Mouse (Mus musculus) heart, adult 9 months (tissue): Measurements from ENCODE around the gene Tmem19.
"Not testable (repeated sequence)": the region's sequence is repeated elsewhere in the genome, so short reads cannot be mapped to it uniquely, and the experiment has no call there.

Experiments used
- DNase-seq, 2 experiments: peaks; one replicate each; pipeline ENCODE4 v3.0.0; 2022; ENCODE audit warnings: low spot score in 2 of 2

The Tmem19 gene

GRCm38 (mm10) chr10:115349029-115349428 is 13.3 kb downstream of the Tmem19 start:
- DNase-seq, result no peak

GRCm38 (mm10) chr10:115348131-115348530 is 14.2 kb downstream of the Tmem19 start:
- DNase-seq, result no peak

DNA sequence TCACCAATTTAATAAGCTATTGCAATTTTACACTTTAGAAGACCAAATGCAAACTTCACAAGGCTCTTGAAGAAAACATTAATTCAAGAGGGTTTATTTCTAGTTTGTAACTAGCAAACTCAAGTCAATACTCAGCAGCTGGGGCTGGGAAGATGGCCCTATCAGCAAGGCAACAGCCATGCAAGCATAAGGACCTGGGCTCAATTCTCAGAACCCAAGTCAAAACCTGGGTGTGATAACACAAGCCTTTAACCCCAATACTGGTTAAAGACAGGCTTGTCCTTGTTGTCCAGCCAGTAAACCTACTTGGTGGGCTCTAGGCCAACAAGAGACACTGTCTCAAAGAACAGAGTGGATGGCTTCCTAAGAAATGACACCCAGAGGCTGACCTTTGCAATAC is 15.9 kb downstream of the Tmem19 start:
- no peak for DNase-seq

DNA sequence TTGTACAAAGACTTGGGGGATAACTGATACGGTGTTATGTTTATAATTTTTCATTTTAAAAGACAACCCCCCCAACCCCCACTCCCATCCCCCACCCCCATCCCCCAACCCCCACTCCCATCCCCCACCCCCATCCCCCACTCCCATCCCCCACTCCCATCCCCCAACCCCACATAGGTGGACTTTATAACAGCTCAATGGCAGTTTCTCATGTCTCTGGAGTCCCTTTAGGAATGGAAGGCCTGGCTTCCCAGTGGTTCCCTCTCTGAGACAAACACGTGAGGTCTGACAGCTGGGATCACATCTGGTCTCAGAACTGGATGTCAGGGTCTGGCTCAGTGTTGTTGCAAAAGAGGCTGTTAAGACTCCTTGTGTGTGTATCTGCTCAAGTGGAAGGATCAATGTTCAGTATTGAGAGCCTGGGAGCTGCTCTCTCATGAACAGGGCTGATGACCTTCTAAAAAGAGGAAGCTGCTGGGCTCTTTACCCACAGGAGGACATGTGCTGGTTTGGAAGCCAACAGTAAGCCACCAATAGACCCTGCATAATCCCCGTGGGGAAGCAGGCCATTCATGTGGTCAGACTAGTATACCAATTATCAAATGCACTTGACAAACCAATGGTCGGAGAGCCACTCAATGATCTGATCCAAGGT is 19.4 kb downstream of the Tmem19 start:
- DNase-seq, result no peak

- no peak for DNase-seq
Measured at GRCm38 (mm10) chr10:115339820-115340328, 22.4 kb downstream of the Tmem19 start.

- DNase-seq, result no peak
Measured at GRCm38 (mm10) chr10:115336901-115337300, 25.4 kb downstream of the Tmem19 start.

GRCm38 (mm10) chr10:115333528-115333927 is 28.8 kb downstream of the Tmem19 start:
- DNase-seq, result no peak

DNA sequence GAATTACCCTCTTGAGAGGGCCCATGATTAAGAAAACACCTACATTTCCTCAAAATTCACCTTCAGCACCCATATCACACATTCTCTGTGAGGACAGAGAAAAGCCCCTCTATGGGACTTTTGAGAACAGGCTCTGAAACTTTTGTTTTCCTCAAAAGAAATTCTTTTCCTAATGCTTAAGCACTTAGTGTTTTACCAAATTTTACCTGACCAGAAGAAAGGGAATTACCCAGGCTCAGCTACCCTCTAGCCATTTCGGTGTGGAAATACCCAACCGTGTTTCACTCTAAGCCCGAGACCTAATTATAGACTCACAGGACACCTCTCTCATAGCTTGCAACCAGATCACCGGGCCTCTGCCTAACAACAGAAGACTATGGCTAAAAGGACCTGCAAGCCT is 29.3 kb downstream of the Tmem19 start:
- no peak for DNase-seq

GRCm38 (mm10) chr10:115332420-115332952 is 29.8 kb downstream of the Tmem19 start:
- DNase-seq, result peak; percentile 33 to 43

GRCm38 (mm10) chr10:115329010-115329530 is 33.2 kb downstream of the Tmem19 start:
- DNase-seq, result no peak

GRCm38 (mm10) chr10:115328514-115328913 is 33.8 kb downstream of the Tmem19 start:
- peak; percentile 72 to 73 for DNase-seq

DNA sequence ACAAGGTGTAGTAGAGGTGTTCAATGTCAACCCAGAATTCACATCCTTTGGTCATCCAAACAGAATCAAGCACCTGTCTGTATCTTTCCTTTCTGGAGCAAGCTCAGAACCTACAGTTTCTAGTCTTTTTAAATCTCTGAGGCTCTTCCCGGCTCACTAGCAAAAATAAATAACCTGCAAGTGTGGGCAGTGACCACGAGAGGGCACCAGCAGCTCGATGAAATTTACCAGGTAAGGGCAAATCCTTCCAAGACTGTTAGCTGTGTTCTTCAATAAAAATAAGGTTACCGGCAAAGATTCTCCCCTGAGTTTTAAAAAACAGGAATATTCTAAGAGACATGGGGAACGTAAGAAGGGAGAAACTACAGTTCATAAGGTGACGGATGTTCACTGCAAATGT is 39.0 kb downstream of the Tmem19 start:
- peak in 1 of 2 experiments; percentile 59 for DNase-seq

DNA sequence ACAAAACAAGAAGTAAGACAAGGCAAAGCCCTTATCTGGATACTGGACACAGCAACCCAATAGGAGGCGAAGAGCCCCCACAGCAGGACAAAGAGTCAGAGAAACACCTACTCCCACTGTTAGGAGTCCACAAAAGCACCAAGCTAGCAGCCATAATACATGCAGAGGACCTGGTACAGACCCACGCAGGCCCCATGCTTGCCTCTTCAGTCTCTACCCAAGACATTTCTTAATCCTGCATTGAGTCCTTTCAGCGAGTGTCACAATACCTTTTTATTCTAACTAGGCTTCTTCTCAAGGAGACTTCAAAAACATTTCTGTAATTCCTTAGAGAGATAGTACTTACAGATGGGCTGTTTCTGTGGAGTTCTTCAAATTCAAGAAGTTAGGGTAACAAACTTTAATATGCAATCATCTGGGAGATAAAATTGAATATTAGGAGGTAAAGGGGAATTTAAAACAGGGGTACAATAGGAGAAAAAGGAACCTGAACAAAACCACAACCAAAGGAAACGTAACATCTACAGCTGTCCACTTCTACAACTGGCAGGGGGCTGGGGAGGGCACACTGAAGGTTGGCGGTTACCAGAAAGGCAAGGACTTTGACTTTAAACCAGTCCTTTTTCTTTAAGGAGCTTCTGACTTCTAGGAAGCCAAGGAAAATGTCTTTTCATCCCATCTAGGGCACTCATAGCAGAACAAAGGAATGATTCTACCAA is 40.8 kb downstream of the Tmem19 start:
- DNase-seq, result no peak

DNA sequence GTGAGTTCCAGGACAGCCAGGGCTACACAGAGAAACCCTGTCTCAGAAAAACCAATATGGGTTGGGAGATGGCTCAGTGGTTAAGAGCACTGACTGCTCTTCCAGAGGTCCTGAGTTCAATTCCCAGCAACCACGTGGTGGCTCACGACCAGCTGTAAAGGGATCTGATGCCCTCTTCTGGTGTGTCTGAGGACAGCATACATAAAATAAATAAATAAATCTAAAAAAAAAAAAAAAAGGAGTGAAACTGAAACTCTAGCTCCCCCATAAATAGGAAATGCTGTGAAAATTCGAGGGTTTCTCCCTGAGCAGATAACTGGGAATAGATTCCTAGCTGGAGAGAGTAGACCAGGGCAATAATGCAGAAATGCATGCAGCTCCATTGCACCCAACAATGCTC is 43.9 kb downstream of the Tmem19 start:
- DNase-seq, result not testable (repeated sequence)

DNA sequence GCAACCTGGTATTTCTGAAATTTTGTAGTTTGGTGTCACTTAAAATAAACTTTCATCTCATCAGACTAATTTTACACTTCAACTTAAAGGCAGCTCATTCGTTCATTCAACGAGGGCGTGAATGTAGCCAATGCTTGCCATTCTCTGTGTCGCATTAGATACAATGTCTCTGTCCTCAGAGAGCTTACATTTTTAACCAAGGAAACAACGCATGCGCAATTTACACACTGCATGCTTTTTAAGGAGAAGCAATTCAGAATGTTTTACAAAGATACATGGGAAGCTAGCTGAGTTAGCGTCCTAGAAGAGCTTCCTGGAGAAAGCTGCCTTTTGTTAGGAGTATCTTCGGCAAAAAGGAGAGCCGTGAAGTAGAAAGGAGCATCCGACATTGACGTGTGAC is 46.0 kb downstream of the Tmem19 start:
- no peak for DNase-seq

- DNase-seq, result peak; percentile 96 to 97
Measured at GRCm38 (mm10) chr10:115315473-115316171, 46.7 kb downstream of the Tmem19 start, which contains the start of gene Rab21. TSS of gene Rab21 (minus strand) at chr10:115315594.

GRCm38 (mm10) chr10:115314582-115315452 is 47.5 kb downstream of the Tmem19 start:
- DNase-seq, result peak in 1 of 2 experiments; percentile 51

- no peak for DNase-seq
Measured at GRCm38 (mm10) chr10:115314287-115314581, 48.1 kb downstream of the Tmem19 start.

DNA sequence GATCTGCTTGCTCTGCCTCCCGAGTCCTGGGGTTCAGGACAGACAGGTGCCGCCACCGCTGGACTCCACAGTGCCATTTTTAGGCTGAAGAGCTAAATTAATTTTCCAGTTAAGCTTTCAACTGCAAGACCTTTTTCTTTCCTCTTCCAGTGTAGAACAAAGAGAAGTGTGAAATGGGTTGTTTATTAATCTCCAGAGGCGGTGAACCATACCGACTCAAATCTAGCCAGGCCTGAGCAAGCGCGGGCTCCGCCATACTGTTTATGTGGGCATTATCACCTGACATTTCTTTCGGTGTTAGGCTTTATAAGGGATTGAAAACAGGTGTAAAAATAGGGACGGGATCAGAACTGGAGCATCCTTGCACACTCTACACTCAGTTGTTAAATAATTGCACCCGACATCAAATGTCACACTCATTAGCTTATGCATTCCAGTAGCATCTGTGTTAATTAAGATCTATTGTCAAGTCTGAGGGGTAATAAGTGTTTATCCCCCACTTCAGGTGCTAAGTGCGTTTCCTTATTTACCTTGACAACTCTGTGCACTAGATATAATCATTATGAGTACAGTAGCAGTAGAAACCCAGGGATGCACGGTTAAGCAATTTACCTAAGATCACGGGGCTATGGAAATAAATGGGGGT is 48.5 kb downstream of the Tmem19 start:
- DNase-seq, result no peak

GRCm38 (mm10) chr10:115312732-115313131 is 49.6 kb downstream of the Tmem19 start:
- peak; percentile 45 to 59 for DNase-seq

- DNase-seq, result no peak
Measured at GRCm38 (mm10) chr10:115312194-115312593, 50.1 kb downstream of the Tmem19 start.
